ENCODE assay signal across 8 mouse cellular contexts in the genomic region with DNA sequence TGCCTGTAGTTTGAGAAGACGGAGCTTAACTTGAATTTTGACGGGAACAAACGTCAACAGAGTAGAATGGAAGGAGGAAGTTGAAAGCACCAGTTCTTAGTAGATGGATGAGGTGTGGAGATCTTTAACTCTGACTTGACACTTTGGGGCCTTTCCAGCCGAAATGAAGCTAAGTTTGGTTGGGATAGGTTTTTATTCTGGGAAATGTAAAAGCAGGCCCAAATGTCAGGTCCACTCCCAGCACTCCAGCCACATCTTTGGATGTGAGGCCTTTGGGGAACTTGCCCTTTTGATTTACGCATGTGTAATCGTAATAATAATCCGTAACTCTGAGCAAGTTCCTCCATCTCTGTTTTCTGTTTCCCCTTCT. TPM values are rescaled to one million over a fixed set of nuclear protein-coding genes. Genes with fewer than 3 reads are reported as not detected.
A peak's percentile ranks its signal among the peaks of the same experiment; 100 is the strongest.
DNase-seq lines count a peak whose midpoint lies in the region; ATAC-seq and TF ChIP-seq lines count a peak whose summit lies in the region.

No protein-coding gene starts in this region.

- TF ChIP-seq POLR2A in cerebellum, adult 2 months (IDR thresholded peaks at IDR 0.05; ENCODE audit: borderline replicate concordance, insufficient read depth, low read length) = no peak

- no peaks in the 10 kb centered on the region for H3K36me3 ChIP-seq in forebrain, embryonic 15.5 days
- no peaks in the 10 kb centered on the region for H3K36me3 ChIP-seq in liver, embryonic 16.5 days (ENCODE audit: control insufficient read depth, insufficient read depth)

- DNase-seq in cerebellum, adult 2 months = no peak
- DNase-seq in cerebellum, postnatal 10 days = no peak
- peak; percentile 33 for DNase-seq in 3T3-L1 (ENCODE audit: low read depth, low spot score)
- no peak for DNase-seq in layer of hippocampus, adult 8-10 months (ENCODE audit: low spot score in 2 of 2)
- no peak for DNase-seq in cerebellum, postnatal 25 days
- DNase-seq in adrenal gland, postnatal 14 days = no peak

- peaks cover 16% of the 10 kb centered on the region for H3K4me1 ChIP-seq in cerebellum, adult 2 months (ENCODE audit: control insufficient read depth, insufficient read depth, low read length)
- H3K4me1 ChIP-seq in forebrain, embryonic 15.5 days = peaks cover 49% of the 10 kb centered on the region
- peaks cover 16% of the 10 kb centered on the region for H3K4me1 ChIP-seq in liver, embryonic 16.5 days (ENCODE audit: control insufficient read depth, low read depth, low read length)

- no peaks in the 10 kb centered on the region for H3K27me3 ChIP-seq in cerebellum, adult 2 months (ENCODE audit: control insufficient read depth, insufficient read depth, low read length)
- no peaks in the 10 kb centered on the region for H3K27me3 ChIP-seq in forebrain, embryonic 15.5 days
- H3K27me3 ChIP-seq in liver, embryonic 16.5 days (ENCODE audit: control insufficient read depth, insufficient read depth, low read depth, low read length) = peaks cover 27% of the 10 kb centered on the region

- 68% methylated on average over 7 of the region's 7 CpGs for WGBS in cerebellum, adult 2 months
- 8% methylated on average over 7 of the region's 7 CpGs for WGBS in forebrain, embryonic 15.5 days
- 27% methylated on average over 7 of the region's 7 CpGs for WGBS in liver, embryonic 16.5 days (ENCODE audit: insufficient replicate concordance)

- H3K9me3 ChIP-seq in forebrain, embryonic 15.5 days = no peaks in the 10 kb centered on the region
- H3K9me3 ChIP-seq in liver, embryonic 16.5 days (replicated peaks; ENCODE audit: control insufficient read depth, low read length) = no peaks in the 10 kb centered on the region

- TF ChIP-seq CTCF in cerebellum, adult 2 months (IDR thresholded peaks at IDR 0.05; ENCODE audit: borderline replicate concordance, insufficient read depth, low read depth, low read length) = no peak

- H3K4me3 ChIP-seq in cerebellum, adult 2 months (replicated peaks; ENCODE audit: insufficient read depth, low read depth, low read length) = peak overlapping the region; percentile 50
- peak overlapping the region; percentile 80 for H3K4me3 ChIP-seq in forebrain, embryonic 15.5 days
- H3K4me3 ChIP-seq in liver, embryonic 16.5 days (ENCODE audit: low read depth, low read length) = peak overlapping the region; percentile 65

- peak overlapping the region; percentile 67 for H3K9ac ChIP-seq in forebrain, embryonic 15.5 days (replicated peaks)
- peak overlapping the region; percentile 61; the same call in 1 of the 2 replicates for H3K9ac ChIP-seq in liver, embryonic 16.5 days (ENCODE audit: low read depth, low read length)

- peak overlapping the region; percentile 74 for H3K4me2 ChIP-seq in forebrain, embryonic 15.5 days (replicated peaks)
- H3K4me2 ChIP-seq in liver, embryonic 16.5 days (ENCODE audit: low read depth, low read length) = peak overlapping the region; percentile 69

- no peak for ATAC-seq in forebrain, embryonic 15.5 days (replicated peaks)
- no peak for ATAC-seq in liver, embryonic 16.5 days (ENCODE audit: low read depth)

- no peak overlapping the region for H3K27ac ChIP-seq in cerebellum, adult 2 months (ENCODE audit: insufficient read depth, low read length)
- H3K27ac ChIP-seq in forebrain, embryonic 15.5 days (replicated peaks) = peak overlapping the region; percentile 73
- H3K27ac ChIP-seq in liver, embryonic 16.5 days (ENCODE audit: low read length) = peak overlapping the region; percentile 33; the same call in 1 of the 2 replicates

RNA-seq across cellular contexts. Expression of gene Nuak2, which starts 0.7 kb away (rescaled TPM):
- 2.9 and 3.3 TPM in 2 replicates for polyA plus RNA-seq in cerebellum, adult 2 months (2012; rRNA removed)
- 15.9 and 16.5 TPM in 2 replicates for polyA plus RNA-seq in forebrain, embryonic 15.5 days (2015; fragmentation: Nextera tagmentation; extraction: Ambion mirVana)
- 3.2 and 3.6 TPM in 2 replicates for polyA plus RNA-seq in liver, embryonic 16.5 days (2015; fragmentation: Nextera tagmentation; extraction: Ambion mirVana)
- total RNA-seq in layer of hippocampus, adult 8-10 months (2022) = 1 to 10 TPM; 1.2 to 2.0 (median 1.9) TPM
- 3.7 and 5.6 TPM in 2 replicates for total RNA-seq in adrenal gland, postnatal 14 days (2021)

RNA-seq across cellular contexts. Expression of gene Klhdc8a, which starts 18.2 kb away (rescaled TPM):
- 25.1 and 29.6 TPM in 2 replicates for polyA plus RNA-seq in cerebellum, adult 2 months (2012; rRNA removed)
- 2.4 and 3.1 TPM in 2 replicates for polyA plus RNA-seq in forebrain, embryonic 15.5 days (2015; fragmentation: Nextera tagmentation; extraction: Ambion mirVana)
- 0.06 and 0.11 TPM in 2 replicates for polyA plus RNA-seq in liver, embryonic 16.5 days (2015; fragmentation: Nextera tagmentation; extraction: Ambion mirVana)
- 1 to 10 TPM; 5.1 to 6.2 (median 5.7) TPM for total RNA-seq in layer of hippocampus, adult 8-10 months (2022)
- 64.1 and 71.4 TPM in 2 replicates for total RNA-seq in adrenal gland, postnatal 14 days (2021)
